8 mouse cellular contexts compared by ENCODE assay signal in genomic region chr10:117455595-117456302, GRCm38 (mm10).
DNase-seq lines count a peak whose midpoint lies in the region; ATAC-seq and TF ChIP-seq lines count a peak whose summit lies in the region.

No protein-coding gene starts in this region.

- no peak for ATAC-seq in heart, embryonic 12.5 days (ENCODE audit: insufficient number of reproducible peaks, low FRiP score)

- H3K9ac ChIP-seq in heart, embryonic 12.5 days = no peak overlapping the region

- no peak overlapping the region for H3K4me2 ChIP-seq in heart, embryonic 12.5 days

- H3K4me1 ChIP-seq in heart, embryonic 12.5 days (replicated peaks) = peaks cover 17% of the 10 kb centered on the region
- H3K4me1 ChIP-seq in E14TG2a.4 (replicated peaks; ENCODE audit: low read depth, low read length) = peaks cover 33% of the 10 kb centered on the region

- intact Hi-C loops in heart, postnatal 10 days (cut with DNase I) = loop anchor here (2.0 kb wide), 1 partner anchor 223 kb away; no protein-coding TSS in a partner anchor
- intact Hi-C loops in left cerebral cortex, postnatal 36 days (cut with DNase I) = loop anchor here (2.0 kb wide), 1 partner anchor 221 kb away; no protein-coding TSS in a partner anchor

- no peaks in the 10 kb centered on the region for H3K36me3 ChIP-seq in heart, embryonic 12.5 days
- H3K36me3 ChIP-seq in E14TG2a.4 (ENCODE audit: insufficient read depth, low read length) = no peaks in the 10 kb centered on the region

- no peaks in the 10 kb centered on the region for H3K9me3 ChIP-seq in heart, embryonic 12.5 days (replicated peaks)
- peaks cover 13% of the 10 kb centered on the region for H3K9me3 ChIP-seq in E14TG2a.4 (ENCODE audit: low read length)

- no peak overlapping the region for H3K4me3 ChIP-seq in heart, embryonic 12.5 days
- H3K4me3 ChIP-seq in E14TG2a.4 (replicated peaks; ENCODE audit: low read length) = no peak overlapping the region

- DNase-seq in heart, adult 8-10 months (ENCODE audit: low spot score) = peak; percentile 52
- peak; percentile 60 for DNase-seq in brain, adult 2 months (ENCODE audit: low read depth, low spot score)
- DNase-seq in heart, postnatal 10 days = peak; percentile 47 to 62
- DNase-seq in left cerebral cortex, postnatal 36 days (ENCODE audit: low spot score in 2 of 2) = peak; percentile 18 to 25
- DNase-seq in mesoderm, embryonic 11.5 days (ENCODE audit: low read depth, low spot score) = peak; percentile 64
- peak; percentile 65 for DNase-seq in thymus, postnatal 0 days (ENCODE audit: low spot score)

- 0 out of 2 replicates have a peak, but pooled peaks cover 9% of the 10 kb centered on the region for H3K27me3 ChIP-seq in heart, embryonic 12.5 days (replicated peaks)
- peaks cover 6% of the 10 kb centered on the region for H3K27me3 ChIP-seq in E14TG2a.4 (ENCODE audit: insufficient read depth, low read length)

- 70% methylated on average over 9 of the region's 9 CpGs for WGBS in heart, embryonic 12.5 days

- TF ChIP-seq CTCF in E14TG2a.4 (conservative IDR thresholded peaks at IDR 0.05; ENCODE audit: low read length) = peak; percentile 74

- no peak overlapping the region for H3K27ac ChIP-seq in heart, embryonic 12.5 days (ENCODE audit: poor library complexity, severe bottlenecking)
